Mouse (Mus musculus) layer of hippocampus, adult 8-10 months (tissue): ENCODE results near the gene Nedd4. TPM values are rescaled to one million over a fixed set of nuclear protein-coding genes. Genes with fewer than 3 reads are reported as not detected.
"Not testable (repeated sequence)": the region's sequence is repeated elsewhere in the genome, so short reads cannot be mapped to it uniquely, and the experiment has no call there.

Experiments
- DNase-seq, 2 experiments: peaks; one replicate each; pipeline ENCODE4 v3.0.0; 2022; ENCODE audit warnings: low spot score in 2 of 2
- total RNA-seq, 4 experiments: library from RNA; stranded (reverse); gene quantifications; 2 replicates each; pipeline ENCODE4 v1.2.4; 2022

The Nedd4 gene
- total RNA-seq, 4 experiments from 2014 or later, result 261 to 316 (median 281) TPM

- no peak for DNase-seq
These were observed 9.2 kb upstream of the Nedd4 start for GRCm38 (mm10) chr9:72652961-72653360.

GRCm38 (mm10) chr9:72653533-72653932 is 8.6 kb upstream of the Nedd4 start:
- no peak for DNase-seq

GRCm38 (mm10) chr9:72654593-72655242 is 7.4 kb upstream of the Nedd4 start:
- peak in 1 of 2 experiments; percentile 56 for DNase-seq

GRCm38 (mm10) chr9:72655602-72656001 is 6.5 kb upstream of the Nedd4 start:
- no peak for DNase-seq

GRCm38 (mm10) chr9:72656491-72656890 is 5.7 kb upstream of the Nedd4 start:
- DNase-seq, result no peak

- DNase-seq, result no peak
These were observed 5.2 kb upstream of the Nedd4 start for GRCm38 (mm10) chr9:72656940-72657339.

- no peak for DNase-seq
These were observed 4.5 kb upstream of the Nedd4 start for GRCm38 (mm10) chr9:72657694-72658093.

GRCm38 (mm10) chr9:72660139-72660538 is 2.0 kb upstream of the Nedd4 start:
- no peak for DNase-seq

- no peak for DNase-seq
These were observed 1.2 kb upstream of the Nedd4 start for GRCm38 (mm10) chr9:72660911-72661310.

- no peak for DNase-seq
These were observed 618 bp upstream of the Nedd4 start for GRCm38 (mm10) chr9:72661561-72661894.

GRCm38 (mm10) chr9:72662691-72663533 is 766 bp downstream of the Nedd4 start:
- peak; percentile 72 for DNase-seq

- DNase-seq, result no peak
These were observed 1.4 kb downstream of the Nedd4 start for GRCm38 (mm10) chr9:72663534-72663918.

- DNase-seq, result no peak
These were observed 2.5 kb downstream of the Nedd4 start for GRCm38 (mm10) chr9:72664409-72665351.

GRCm38 (mm10) chr9:72665517-72665916 is 3.4 kb downstream of the Nedd4 start:
- no peak for DNase-seq

GRCm38 (mm10) chr9:72666352-72667021 is 4.3 kb downstream of the Nedd4 start:
- DNase-seq, result not testable (repeated sequence)

- DNase-seq, result no peak
These were observed 5.0 kb downstream of the Nedd4 start for GRCm38 (mm10) chr9:72667126-72667525.

GRCm38 (mm10) chr9:72669383-72669782 is 7.2 kb downstream of the Nedd4 start:
- no peak for DNase-seq

- DNase-seq, result peak in 1 of 2 experiments; percentile 82
These were observed 10.2 kb downstream of the Nedd4 start for GRCm38 (mm10) chr9:72672361-72672760.

GRCm38 (mm10) chr9:72674957-72675744 is 13.0 kb downstream of the Nedd4 start:
- no peak for DNase-seq

- no peak for DNase-seq
These were observed 13.6 kb downstream of the Nedd4 start for GRCm38 (mm10) chr9:72675745-72676200.
